Mouse (Mus musculus): ENCODE measurements around the gene Mthfr.

- TF ChIP-seq ZNF384 (IDR thresholded peaks at IDR 0.05; ENCODE audit: low read depth, low read length): no peak
- no peak for TF ChIP-seq CTCF (IDR thresholded peaks at IDR 0.05 in 2 of 3, conservative IDR thresholded peaks at IDR 0.05 in 1 of 3; ENCODE audit: control insufficient read depth in 1 of 3, insufficient read depth in 1 of 3, low read depth in 2 of 3, low read length in 3 of 3, poor library complexity in 1 of 3, severe bottlenecking in 1 of 3)
- no peak for TF ChIP-seq USF1 (IDR thresholded peaks at IDR 0.05; ENCODE audit: low read depth, low read length)
- no peak for TF ChIP-seq EP300 (IDR thresholded peaks at IDR 0.05; ENCODE audit: low read depth in 1 of 2, low read length in 2 of 2)
- TF ChIP-seq POLR2AphosphoS5 (IDR thresholded peaks at IDR 0.05; ENCODE audit: borderline replicate concordance, low read depth, low read length): no peak
- no peak for TF ChIP-seq TAL1 (IDR thresholded peaks at IDR 0.05; ENCODE audit: low read length)
- no peak for TF ChIP-seq POLR2A (IDR thresholded peaks at IDR 0.05; ENCODE audit: control insufficient read depth in 1 of 2, insufficient read depth in 1 of 2, low read depth in 1 of 2, low read length in 2 of 2, poor library complexity in 1 of 2)
- no peak for TF ChIP-seq ZC3H11A (IDR thresholded peaks at IDR 0.05; ENCODE audit: low read depth, low read length)
- no peak for TF ChIP-seq CHD2 (IDR thresholded peaks at IDR 0.05; ENCODE audit: low read length)
- no peak for TF ChIP-seq E2F4 (IDR thresholded peaks at IDR 0.05; ENCODE audit: borderline replicate concordance, low read depth, low read length)
- TF ChIP-seq GATA1 (IDR thresholded peaks at IDR 0.05; ENCODE audit: low read depth, low read length): no peak
- no peak for TF ChIP-seq MAX (IDR thresholded peaks at IDR 0.05; ENCODE audit: low read length)
- TF ChIP-seq ZKSCAN1 (IDR thresholded peaks at IDR 0.05; ENCODE audit: low read depth, low read length): no peak
Observed at GRCm38 (mm10) chr4:148097936-148098335, 59.1 kb downstream of the Mthfr start.
